Mouse (Mus musculus): ENCODE results near the gene Kdelc2. TPM values are rescaled to one million over a fixed set of nuclear protein-coding genes. Genes with fewer than 3 reads are reported as not detected.

The Kdelc2 gene
- total and polyA plus RNA-seq, 2 experiments from 2014 or later, result 5.9 to 7.0 TPM

- DNase-seq (ENCODE audit: low spot score) (no peak), ATAC-seq (ENCODE audit: low FRiP score) (no peak)
- no peaks in the 10 kb centered on the region for H3K9me3 ChIP-seq (ENCODE audit: low read length)
- no peak overlapping the region for H3K4me3 ChIP-seq (ENCODE audit: low read depth, low read length)
- H3K36me3 ChIP-seq (ENCODE audit: insufficient read depth, low read length), result no peaks in the 10 kb centered on the region
- 87% methylated on average over 3 of the region's 3 CpGs for WGBS
- no peak overlapping the region for H3K4me2 ChIP-seq (ENCODE audit: low read depth, low read length, poor library complexity, severe bottlenecking)
- H3K4me1 ChIP-seq (ENCODE audit: insufficient read depth, low read length), result no peaks in the 10 kb centered on the region
- H3K9ac ChIP-seq (replicated peaks; ENCODE audit: low read length, poor library complexity, severe bottlenecking), result no peak overlapping the region
- no peak overlapping the region for H3K27ac ChIP-seq (ENCODE audit: low read depth, low read length)
- no peaks in the 10 kb centered on the region for H3K27me3 ChIP-seq (ENCODE audit: insufficient read depth, low read length)
- TF ChIP-seq CTCF (IDR thresholded peaks at IDR 0.05), result no peak
Measured at GRCm38 (mm10) chr9:53378171-53378570, 5.7 kb upstream of the Kdelc2 start.

- 88% methylated on average over 2 of the region's 2 CpGs for WGBS
- Histone ChIP-seq H3K9me3 (ENCODE audit: low read length) (no peaks in the 10 kb centered on the region), H3K27ac (ENCODE audit: low read depth, low read length) (no peak overlapping the region), H3K27me3 (ENCODE audit: insufficient read depth, low read length) (no peaks in the 10 kb centered on the region), H3K9ac (replicated peaks; ENCODE audit: low read length, poor library complexity, severe bottlenecking) (no peak overlapping the region), H3K36me3 (ENCODE audit: insufficient read depth, low read length) (no peaks in the 10 kb centered on the region), H3K4me2 (ENCODE audit: low read depth, low read length, poor library complexity, severe bottlenecking) (no peak overlapping the region), H3K4me3 (ENCODE audit: low read depth, low read length) (no peak overlapping the region), H3K4me1 (ENCODE audit: insufficient read depth, low read length) (no peaks in the 10 kb centered on the region)
- no peak for ATAC-seq (ENCODE audit: low FRiP score)
- TF ChIP-seq CTCF (IDR thresholded peaks at IDR 0.05), result no peak
- no peak for DNase-seq (ENCODE audit: low spot score)
Measured at GRCm38 (mm10) chr9:53380595-53380994, 3.2 kb upstream of the Kdelc2 start.

- TF ChIP-seq CTCF (IDR thresholded peaks at IDR 0.05), result no peak
- no peaks in the 10 kb centered on the region for H3K27me3 ChIP-seq (ENCODE audit: insufficient read depth, low read length)
- no peak overlapping the region for H3K4me3 ChIP-seq (ENCODE audit: low read depth, low read length)
- DNase-seq (ENCODE audit: low spot score), result no peak
- H3K9me3 ChIP-seq (ENCODE audit: low read length), result no peaks in the 10 kb centered on the region
- H3K27ac ChIP-seq (ENCODE audit: low read depth, low read length), result no peak overlapping the region
- no peak overlapping the region for H3K9ac ChIP-seq (replicated peaks; ENCODE audit: low read length, poor library complexity, severe bottlenecking)
- H3K4me2 ChIP-seq (ENCODE audit: low read depth, low read length, poor library complexity, severe bottlenecking), result no peak overlapping the region
- no peaks in the 10 kb centered on the region for H3K4me1 ChIP-seq (ENCODE audit: insufficient read depth, low read length)
- no peaks in the 10 kb centered on the region for H3K36me3 ChIP-seq (ENCODE audit: insufficient read depth, low read length)
- no peak for ATAC-seq (ENCODE audit: low FRiP score)
- whole genome bisulfite sequencing, result 82% methylated on average over 5 of the region's 5 CpGs
Measured at GRCm38 (mm10) chr9:53381113-53381615, 2.7 kb upstream of the Kdelc2 start.

- Histone ChIP-seq H3K9me3 (ENCODE audit: low read length) (no peaks in the 10 kb centered on the region), H3K36me3 (ENCODE audit: insufficient read depth, low read length) (no peaks in the 10 kb centered on the region), H3K9ac (replicated peaks; ENCODE audit: low read length, poor library complexity, severe bottlenecking) (peak overlapping the region; percentile 76), H3K4me2 (ENCODE audit: low read depth, low read length, poor library complexity, severe bottlenecking) (peak overlapping the region; percentile 96), H3K27me3 (ENCODE audit: insufficient read depth, low read length) (no peaks in the 10 kb centered on the region), H3K27ac (ENCODE audit: low read depth, low read length) (peak overlapping the region; percentile 84), H3K4me1 (ENCODE audit: insufficient read depth, low read length) (no peaks in the 10 kb centered on the region), H3K4me3 (ENCODE audit: low read depth, low read length) (peak overlapping the region; percentile 51)
- WGBS, result 3% methylated on average over 8 of the region's 8 CpGs
- no peak for DNase-seq (ENCODE audit: low spot score)
- TF ChIP-seq CTCF (IDR thresholded peaks at IDR 0.05), result no peak
- peak; percentile 57; the same call in 1 of the 2 replicates for ATAC-seq (ENCODE audit: low FRiP score)
Measured at GRCm38 (mm10) chr9:53384873-53385272, 1.0 kb downstream of the Kdelc2 start.

GRCm38 (mm10) chr9:53387431-53387830, 3.6 kb downstream of the Kdelc2 start:
- WGBS, result 74% methylated on average over 2 of the region's 2 CpGs

GRCm38 (mm10) chr9:53389109-53389508, 5.3 kb downstream of the Kdelc2 start:
- no peaks in the 10 kb centered on the region for H3K9me3 ChIP-seq (ENCODE audit: low read length)
- ATAC-seq (ENCODE audit: low FRiP score) (no peak), DNase-seq (ENCODE audit: low spot score) (no peak)
- no peak overlapping the region for H3K27ac ChIP-seq (ENCODE audit: low read depth, low read length)
- H3K27me3 ChIP-seq (ENCODE audit: insufficient read depth, low read length), result no peaks in the 10 kb centered on the region
- TF ChIP-seq CTCF (IDR thresholded peaks at IDR 0.05), result no peak
- no peaks in the 10 kb centered on the region for H3K36me3 ChIP-seq (ENCODE audit: insufficient read depth, low read length)
- no peak overlapping the region for H3K4me2 ChIP-seq (ENCODE audit: low read depth, low read length, poor library complexity, severe bottlenecking)
- 73% methylated on average over 3 of the region's 3 CpGs for WGBS
- no peak overlapping the region for H3K4me3 ChIP-seq (ENCODE audit: low read depth, low read length)
- no peak overlapping the region for H3K9ac ChIP-seq (replicated peaks; ENCODE audit: low read length, poor library complexity, severe bottlenecking)
- no peaks in the 10 kb centered on the region for H3K4me1 ChIP-seq (ENCODE audit: insufficient read depth, low read length)

More at GRCm38 (mm10) chr9:53387431-53387830, 3.6 kb downstream of the Kdelc2 start:
- H3K4me3 ChIP-seq (ENCODE audit: low read depth, low read length), result no peak overlapping the region
- no peaks in the 10 kb centered on the region for H3K4me1 ChIP-seq (ENCODE audit: insufficient read depth, low read length)
- DNase-seq (ENCODE audit: low spot score) (no peak), ATAC-seq (ENCODE audit: low FRiP score) (no peak)
- TF ChIP-seq CTCF (IDR thresholded peaks at IDR 0.05), result no peak
- H3K9me3 ChIP-seq (ENCODE audit: low read length), result no peaks in the 10 kb centered on the region
- H3K27ac ChIP-seq (ENCODE audit: low read depth, low read length), result no peak overlapping the region
- no peaks in the 10 kb centered on the region for H3K36me3 ChIP-seq (ENCODE audit: insufficient read depth, low read length)
- H3K4me2 ChIP-seq (ENCODE audit: low read depth, low read length, poor library complexity, severe bottlenecking), result no peak overlapping the region
- H3K27me3 ChIP-seq (ENCODE audit: insufficient read depth, low read length), result no peaks in the 10 kb centered on the region
- no peak overlapping the region for H3K9ac ChIP-seq (replicated peaks; ENCODE audit: low read length, poor library complexity, severe bottlenecking)

Measured in midbrain, postnatal 0 days (tissue).